Mouse (Mus musculus) layer of hippocampus, adult 8-10 months (tissue): ENCODE data around the gene Hyou1. TPM values are rescaled to one million over a fixed set of nuclear protein-coding genes. Genes with fewer than 3 reads are reported as not detected.

ENCODE experiments used
- microRNA-seq, 2 experiments: library from miRNA; unstranded; fragments of <30 nt; microRNA quantifications; one replicate each; pipeline ENCODE4 v1.2.0; 2022
- total RNA-seq, 4 experiments: library from RNA; stranded (reverse); gene quantifications; 2 replicates each; pipeline ENCODE4 v1.2.4; 2022

The Hyou1 gene
- total RNA-seq, 4 experiments from 2014 or later, result 96.8 to 147 (median 121) TPM

Small RNA genes within 50 kb of the gene (microRNA-seq; reads per million reads assigned to microRNA genes)
- gene Gm44335 (0 reads per million in 2 experiments), gene Mir7085 (1.6 to 1.8 reads per million in 2 experiments)

Other genes starting within 250 kb of the Hyou1 start
- gene Mcam, start 245.0 kb upstream of the Hyou1 start, total RNA-seq, result 10 to 100 TPM; 13.3 to 16.8 (median 14.8) TPM
- 10 to 100 TPM; 58.7 to 75.3 (median 65.0) TPM for gene Cbl, start 145.4 kb upstream of the Hyou1 start, total RNA-seq
- gene Ccdc153, start 138.8 kb upstream of the Hyou1 start, total RNA-seq, result 10 to 100 TPM in 1 of 4 experiments, 1 to 10 TPM in 3; 2.4 to 10.2 (median 4.0) TPM
- gene Pdzd3, start 128.0 kb upstream of the Hyou1 start, total RNA-seq, result 1 to 10 TPM in 3 of 4 experiments, under 1 TPM in 1; 0.49 to 2.0 (median 1.1) TPM
- gene Nlrx1, start 110.9 kb upstream of the Hyou1 start, total RNA-seq, result 10 to 100 TPM in 3 of 4 experiments, 1 to 10 TPM in 1; 8.7 to 13.1 (median 10.5) TPM
- 10 to 100 TPM; 69.2 to 77.6 (median 71.1) TPM for gene Abcg4, start 90.9 kb upstream of the Hyou1 start, total RNA-seq
- gene Hinfp, start 73.8 kb upstream of the Hyou1 start, total RNA-seq, result 10 to 100 TPM; 32.0 to 40.3 (median 38.4) TPM
- 100 to 1,000 TPM; 177 to 228 (median 205) TPM for gene C2cd2l, start 59.2 kb upstream of the Hyou1 start, total RNA-seq
- 10 to 100 TPM; 15.1 to 19.7 (median 16.1) TPM for gene Dpagt1, start 53.5 kb upstream of the Hyou1 start, total RNA-seq
- gene H2afx, start 44.8 kb upstream of the Hyou1 start, total RNA-seq, result 10 to 100 TPM; 40.3 to 44.3 (median 41.6) TPM
- 10 to 100 TPM; 20.2 to 26.9 (median 25.3) TPM for gene Hmbs, start 35.3 kb upstream of the Hyou1 start, total RNA-seq
- gene Vps11, start 17.8 kb upstream of the Hyou1 start, total RNA-seq, result 10 to 100 TPM; 56.4 to 64.6 (median 60.9) TPM
- 10 to 100 TPM; 24.0 to 29.5 (median 28.1) TPM for gene Slc37a4, start 17.4 kb downstream of the Hyou1 start, total RNA-seq
- gene Rps25, start 27.6 kb downstream of the Hyou1 start, total RNA-seq, result 100 to 1,000 TPM; 739 to 859 (median 825) TPM
- 10 to 100 TPM; 63.7 to 73.0 (median 68.9) TPM for gene Trappc4, start 28.1 kb downstream of the Hyou1 start, total RNA-seq
- 10 to 100 TPM; 21.1 to 24.9 (median 23.4) TPM for gene Ccdc84, start 39.1 kb downstream of the Hyou1 start, total RNA-seq
- gene Foxr1, start 61.6 kb downstream of the Hyou1 start, total RNA-seq, result not detected
- not detected for gene Upk2, start 75.5 kb downstream of the Hyou1 start, total RNA-seq
- 10 to 100 TPM; 61.8 to 68.3 (median 64.9) TPM for gene Bcl9l, start 103.3 kb downstream of the Hyou1 start, total RNA-seq
- gene Cxcr5, start 182.4 kb downstream of the Hyou1 start, total RNA-seq, result not detected
- gene Ddx6, start 225.4 kb downstream of the Hyou1 start, total RNA-seq, result 100 to 1,000 TPM; 130 to 145 (median 134) TPM